Mouse (Mus musculus) heart, embryonic 10.5 days (tissue): Measurements from ENCODE around the gene Srgap1. TPM values are rescaled to one million over a fixed set of nuclear protein-coding genes. Genes with fewer than 3 reads are reported as not detected.

Experiments used
- DNase-seq: peaks from one replicate; pipeline ENCODE4 v3.0.0-alpha.2; 2017; ENCODE audit warnings: low spot score
- H3K27ac ChIP-seq: fragments of 300-500 bp; sonication (generic); 2 replicates; pipeline ENCODE4 v1.5.1; 2016; ENCODE audit warnings: mild to moderate bottlenecking
- H3K27me3 ChIP-seq: fragments of 300-500 bp; sonication (generic); 2 replicates; pipeline ENCODE4 v1.6.1; 2016; ENCODE audit warnings: mild to moderate bottlenecking; ENCODE audit not compliant: poor library complexity, insufficient read depth, severe bottlenecking
- H3K36me3 ChIP-seq: fragments of 300-500 bp; sonication (generic); 2 replicates; pipeline ENCODE4 v1.6.1; 2016; ENCODE audit warnings: mild to moderate bottlenecking, moderate library complexity
- H3K4me1 ChIP-seq: fragments of 300-500 bp; sonication (generic); 2 replicates; pipeline ENCODE4 v1.6.1; 2016; ENCODE audit warnings: mild to moderate bottlenecking
- H3K4me3 ChIP-seq: fragments of 300-500 bp; sonication (generic); 2 replicates; pipeline ENCODE4 v1.5.1; 2016; ENCODE audit warnings: mild to moderate bottlenecking, moderate library complexity
- H3K9me3 ChIP-seq: fragments of 300-500 bp; sonication (generic); 2 replicates; pipeline ENCODE4 v1.6.1; 2016; ENCODE audit warnings: mild to moderate bottlenecking, moderate library complexity
- WGBS: fragments of 180-500 bp; shearing (Covaris S2); methylation state at CpG from one replicate; pipeline ENCODE4 v1.1.7; 2016; 5-methylcytosine and 5-hydroxymethylcytosine counted together
- polyA plus RNA-seq: library from polyadenylated mRNA; unstranded; fragments of >200 nt; fragmentation: Nextera tagmentation; extraction: Ambion mirVana; gene quantifications from 2 replicates; pipeline ENCODE4 v1.2.1, GENCODE M21; 2016

Srgap1 gene
- polyA plus RNA-seq, 1 experiment from 2014 or later, result 6.8 TPM

- Histone ChIP-seq H3K4me3 (no peak overlapping the region), H3K27ac (no peak overlapping the region), H3K4me1 (no peaks in the 10 kb centered on the region), H3K27me3 (no peaks in the 10 kb centered on the region), H3K9me3 (no peaks in the 10 kb centered on the region), H3K36me3 (no peaks in the 10 kb centered on the region)
- WGBS, result 54% methylated on average over 8 of the region's 8 CpGs
- DNase-seq, result no peak
Observed at GRCm38 (mm10) chr10:121759095-121759494, 288.0 kb downstream of the Srgap1 start.

DNA sequence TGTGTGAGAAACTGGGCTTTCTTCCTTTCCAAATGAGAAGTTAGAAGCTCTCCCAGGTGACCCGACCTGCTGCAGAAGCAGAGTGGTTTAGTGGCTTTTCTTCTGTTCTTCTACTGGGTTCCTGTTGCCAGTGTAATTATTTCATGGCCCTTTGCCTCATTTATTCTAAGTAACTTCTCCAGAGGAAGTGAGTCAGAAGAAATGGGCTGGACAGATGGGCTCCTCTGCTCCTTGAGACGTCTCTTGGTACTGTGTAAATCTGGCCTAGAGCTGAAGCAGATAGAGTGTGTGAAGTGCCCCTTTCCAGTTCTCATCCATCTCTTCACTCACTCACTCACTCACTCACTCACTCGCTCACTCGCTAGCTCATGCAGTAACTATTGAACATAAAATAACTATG, 290.4 kb downstream of the Srgap1 start:
- Histone ChIP-seq H3K4me3 (no peak overlapping the region), H3K36me3 (0 out of 2 replicates have a peak, but pooled peaks cover 8% of the 10 kb centered on the region), H3K27ac (no peak overlapping the region), H3K27me3 (no peaks in the 10 kb centered on the region), H3K4me1 (no peaks in the 10 kb centered on the region), H3K9me3 (no peaks in the 10 kb centered on the region)
- no peak for DNase-seq
- 79% methylated on average over 4 of the region's 4 CpGs for WGBS

GRCm38 (mm10) chr10:121755822-121756221, 291.3 kb downstream of the Srgap1 start:
- H3K9me3 ChIP-seq, result no peaks in the 10 kb centered on the region
- H3K36me3 ChIP-seq, result peaks cover 11% of the 10 kb centered on the region; the same call in 1 of the 2 replicates
- no peak overlapping the region for H3K4me3 ChIP-seq
- H3K27ac ChIP-seq, result no peak overlapping the region
- H3K27me3 ChIP-seq, result no peaks in the 10 kb centered on the region
- no peaks in the 10 kb centered on the region for H3K4me1 ChIP-seq
- DNase-seq, result no peak
- WGBS, result 49% methylated on average over 1 of the region's 1 CpGs

GRCm38 (mm10) chr10:121754237-121754636, 292.9 kb downstream of the Srgap1 start:
- Histone ChIP-seq H3K27me3 (no peaks in the 10 kb centered on the region), H3K27ac (no peak overlapping the region), H3K36me3 (peaks cover 20% of the 10 kb centered on the region), H3K9me3 (no peaks in the 10 kb centered on the region), H3K4me1 (no peaks in the 10 kb centered on the region), H3K4me3 (no peak overlapping the region)
- WGBS, result 76% methylated on average over 5 of the region's 5 CpGs
- no peak for DNase-seq

DNA sequence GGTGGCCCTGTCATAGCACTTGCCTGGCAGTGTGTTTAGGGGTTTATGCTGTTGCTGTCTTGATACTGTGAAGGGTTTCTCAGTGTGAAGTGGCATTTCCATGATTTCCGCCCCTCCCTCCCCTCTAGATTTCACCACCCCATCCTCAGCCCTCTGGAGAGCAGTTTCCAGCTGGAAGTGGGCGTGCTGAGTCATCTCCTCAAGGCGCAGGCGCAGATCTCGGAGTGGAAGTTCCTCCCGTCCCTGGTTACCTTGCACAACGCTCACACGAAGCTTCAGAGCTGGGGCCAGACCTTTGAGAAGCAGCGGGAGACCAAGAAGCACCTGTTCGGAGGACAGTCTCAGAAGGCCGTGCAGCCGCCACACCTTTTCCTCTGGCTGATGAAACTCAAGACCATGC, 296.9 kb downstream of the Srgap1 start:
- Histone ChIP-seq H3K9me3 (no peaks in the 10 kb centered on the region), H3K36me3 (peaks cover 53% of the 10 kb centered on the region), H3K27me3 (no peaks in the 10 kb centered on the region), H3K4me3 (no peak overlapping the region), H3K4me1 (no peaks in the 10 kb centered on the region), H3K27ac (no peak overlapping the region)
- no peak for DNase-seq
- WGBS, result 91% methylated on average over 12 of the region's 12 CpGs

DNA sequence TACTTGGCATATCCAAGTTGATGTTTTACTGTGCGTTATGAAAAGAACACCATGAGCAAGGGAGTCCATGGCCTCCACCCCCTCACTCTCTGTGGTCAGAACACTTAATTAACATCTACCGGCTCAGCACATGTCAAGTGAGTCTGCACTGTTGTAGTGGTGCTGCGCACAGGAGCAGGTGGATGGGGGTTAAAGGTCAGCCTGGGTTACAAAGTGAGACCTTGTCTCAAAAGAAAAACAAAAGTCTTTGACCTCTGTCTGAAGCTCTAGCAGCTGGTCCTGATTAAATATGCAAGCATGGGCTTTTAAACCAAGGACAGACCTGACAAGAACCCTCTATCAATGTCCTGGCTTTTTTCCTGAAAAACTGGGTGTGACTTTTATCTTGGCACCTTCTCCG, 304.8 kb downstream of the Srgap1 start:
- H3K36me3 ChIP-seq, result peaks cover 30% of the 10 kb centered on the region
- 82% methylated on average over 4 of the region's 4 CpGs for WGBS

GRCm38 (mm10) chr10:121739548-121740505, 307.3 kb downstream of the Srgap1 start, which contains the start of gene BC048403:
Gene BC048403 (plus strand): TSS chr10:121739937.
- no peaks in the 10 kb centered on the region for H3K27me3 ChIP-seq
- peak; percentile 91 for DNase-seq
- peak within 1 kb of the TSS; percentile 96 for H3K27ac ChIP-seq
- H3K9me3 ChIP-seq, result no peaks in the 10 kb centered on the region
- H3K4me3 ChIP-seq, result peak within 1 kb of the TSS; percentile 93
- WGBS, result under 1% methylated on average over 67 of the region's 68 CpGs
- peaks cover 6% of the 10 kb centered on the region for H3K4me1 ChIP-seq
- peaks cover 5% of the 10 kb centered on the region; the same call in 1 of the 2 replicates for H3K36me3 ChIP-seq

More for the DNA sequence above, 304.8 kb downstream of the Srgap1 start:
- no peak overlapping the region for H3K4me3 ChIP-seq
- H3K4me1 ChIP-seq, result peaks cover 6% of the 10 kb centered on the region
- H3K9me3 ChIP-seq, result no peaks in the 10 kb centered on the region
- no peak for DNase-seq
- H3K27me3 ChIP-seq, result no peaks in the 10 kb centered on the region
- no peak overlapping the region for H3K27ac ChIP-seq

- peaks cover 6% of the 10 kb centered on the region for H3K4me1 ChIP-seq
- no peak overlapping the region for H3K4me3 ChIP-seq
- H3K36me3 ChIP-seq, result no peaks in the 10 kb centered on the region
- WGBS, result 85% methylated on average over 3 of the region's 3 CpGs
- no peak for DNase-seq
- H3K9me3 ChIP-seq, result no peaks in the 10 kb centered on the region
- no peak overlapping the region for H3K27ac ChIP-seq
- H3K27me3 ChIP-seq, result no peaks in the 10 kb centered on the region
Observed at GRCm38 (mm10) chr10:121737256-121737655, 309.9 kb downstream of the Srgap1 start.

GRCm38 (mm10) chr10:121732542-121732941, 314.6 kb downstream of the Srgap1 start:
- Histone ChIP-seq H3K27me3 (no peaks in the 10 kb centered on the region), H3K4me1 (no peaks in the 10 kb centered on the region), H3K4me3 (no peak overlapping the region), H3K9me3 (no peaks in the 10 kb centered on the region), H3K27ac (no peak overlapping the region), H3K36me3 (no peaks in the 10 kb centered on the region)
- no peak for DNase-seq
- WGBS, result 84% methylated on average over 9 of the region's 9 CpGs

DNA sequence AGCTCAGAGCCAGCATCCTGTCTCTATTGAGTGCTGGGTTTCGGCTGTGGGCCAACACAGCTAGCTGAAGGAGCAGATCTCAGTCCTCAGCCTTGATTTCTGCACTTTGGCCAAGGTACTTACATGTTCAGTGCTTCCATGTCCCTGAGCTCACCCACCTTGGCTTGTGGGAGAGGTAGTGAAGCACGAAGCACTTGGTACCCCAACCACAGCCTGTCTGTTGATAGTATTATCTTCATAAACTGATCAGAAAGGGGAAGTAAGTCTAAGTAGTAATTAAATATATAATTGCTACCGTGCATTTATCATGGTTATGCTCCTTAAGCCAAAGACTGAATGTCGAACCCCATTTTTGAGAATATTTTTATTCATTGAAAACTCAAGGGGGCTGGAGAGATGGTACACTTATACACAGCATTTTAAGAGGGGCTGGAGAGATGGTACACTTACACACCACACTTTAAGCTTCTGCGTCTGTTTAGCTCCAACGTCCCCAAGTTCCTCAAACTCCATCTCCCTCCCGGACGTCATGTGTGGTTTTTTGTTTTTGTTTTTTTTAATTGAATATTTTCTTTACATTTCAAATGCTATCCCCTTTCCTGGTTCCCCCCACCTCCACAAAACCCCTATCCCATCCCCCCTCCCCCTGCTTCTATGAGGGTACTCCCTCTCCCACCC, 315.9 kb downstream of the Srgap1 start:
- Histone ChIP-seq H3K36me3 (no peaks in the 10 kb centered on the region), H3K27me3 (no peaks in the 10 kb centered on the region), H3K9me3 (no peaks in the 10 kb centered on the region), H3K4me1 (no peaks in the 10 kb centered on the region), H3K4me3 (no peak overlapping the region), H3K27ac (no peak overlapping the region)
- 88% methylated on average over 8 of the region's 8 CpGs for whole genome bisulfite sequencing
- no peak for DNase-seq

Other genes starting within 250 kb of the Srgap1 start
- gene Rxylt1, start 50.1 kb upstream of the Srgap1 start, polyA plus RNA-seq, result 37.7 and 40.0 TPM in 2 replicates